Mouse (Mus musculus): ENCODE results near the gene Adamts1. TPM values are rescaled to one million over a fixed set of nuclear protein-coding genes. Genes with fewer than 3 reads are reported as not detected.

Gene Adamts1
- polyA plus RNA-seq (2012; rRNA removed) (2.9 and 3.9 TPM in 2 replicates), polyA plus RNA-seq (2014; fragmentation: Nextera tagmentation; extraction: Ambion mirVana) (4.2 and 4.6 TPM in 2 replicates)

- ATAC-seq (ENCODE audit: insufficient read depth) (peak; percentile 66), DNase-seq (ENCODE audit: low read depth in 3 of 3, low spot score in 3 of 3) (no peak)
- Histone ChIP-seq H3K9ac (replicated peaks) (no peak within 1 kb of the TSS; the same call in 1 of the 2 replicates), H3K36me3 (replicated peaks; ENCODE audit: control insufficient read depth, insufficient read depth, low read depth) (no peaks in the 10 kb centered on the region), H3K4me1 (replicated peaks; ENCODE audit: control insufficient read depth in 2 of 2, insufficient read depth in 2 of 2, low read length in 1 of 2) (no peaks in the 10 kb centered on the region), H3K27me3 (ENCODE audit: control insufficient read depth, insufficient read depth, low read length) (peaks cover 29% of the 10 kb centered on the region), H3K27ac (no peak within 1 kb of the TSS), H3K4me3 (ENCODE audit: insufficient read depth in 1 of 2, low read depth in 2 of 2, low read length in 2 of 2) (peak within 1 kb of the TSS; percentile 48 to 63), H3K9me3 (ENCODE audit: control insufficient read depth, low read length) (no peaks in the 10 kb centered on the region), H3K4me2 (ENCODE audit: low read depth) (peak within 1 kb of the TSS; percentile 61)
- WGBS (ENCODE audit: insufficient replicate concordance) = under 1% methylated on average over 26 of the region's 26 CpGs
- TF ChIP-seq EP300 (IDR thresholded peaks at IDR 0.05; ENCODE audit: low read depth) = no peak
- 0 out of 2 replicates have a peak, but pooled peaks have one; percentile 9 for TF ChIP-seq CTCF (IDR thresholded peaks at IDR 0.05; ENCODE audit: low read depth)
These were observed at the start of gene Adamts1 for GRCm38 (mm10) chr16:85802954-85803353. Gene Adamts1, minus strand, starts transcription at chr16:85803113.

- Histone ChIP-seq H3K4me1 (replicated peaks; ENCODE audit: control insufficient read depth in 2 of 2, insufficient read depth in 2 of 2, low read length in 1 of 2) (no peaks in the 10 kb centered on the region), H3K27me3 (ENCODE audit: control insufficient read depth, insufficient read depth, low read length) (no peaks in the 10 kb centered on the region), H3K4me3 (ENCODE audit: insufficient read depth in 1 of 2, low read depth in 2 of 2, low read length in 2 of 2) (no peak overlapping the region), H3K36me3 (replicated peaks; ENCODE audit: control insufficient read depth, insufficient read depth, low read depth) (no peaks in the 10 kb centered on the region), H3K9ac (replicated peaks) (no peak overlapping the region), H3K4me2 (ENCODE audit: low read depth) (no peak overlapping the region), H3K9me3 (ENCODE audit: control insufficient read depth, low read length) (no peaks in the 10 kb centered on the region), H3K27ac (no peak overlapping the region)
- no peak for ATAC-seq (ENCODE audit: insufficient read depth)
- no peak for TF ChIP-seq EP300 (IDR thresholded peaks at IDR 0.05; ENCODE audit: low read depth)
- TF ChIP-seq CTCF (IDR thresholded peaks at IDR 0.05; ENCODE audit: low read depth) = no peak
- 48% methylated on average over 3 of the region's 3 CpGs for WGBS (ENCODE audit: insufficient replicate concordance)
- no peak for DNase-seq (ENCODE audit: low read depth in 3 of 3, low spot score in 3 of 3)
These were observed 24.2 kb upstream of the Adamts1 start for GRCm38 (mm10) chr16:85827066-85827465.

GRCm38 (mm10) chr16:85822330-85822916 is 19.5 kb upstream of the Adamts1 start:
- no peak overlapping the region for H3K9ac ChIP-seq (replicated peaks)
- DNase-seq (ENCODE audit: low read depth in 3 of 3, low spot score in 3 of 3) (no peak), ATAC-seq (ENCODE audit: insufficient read depth) (no peak)
- no peaks in the 10 kb centered on the region for H3K27me3 ChIP-seq (ENCODE audit: control insufficient read depth, insufficient read depth, low read length)
- TF ChIP-seq CTCF (IDR thresholded peaks at IDR 0.05; ENCODE audit: low read depth) (no peak), EP300 (IDR thresholded peaks at IDR 0.05; ENCODE audit: low read depth) (no peak)
- H3K36me3 ChIP-seq (replicated peaks; ENCODE audit: control insufficient read depth, insufficient read depth, low read depth) = no peaks in the 10 kb centered on the region
- no peak overlapping the region for H3K27ac ChIP-seq
- no peak overlapping the region for H3K4me2 ChIP-seq (ENCODE audit: low read depth)
- H3K4me1 ChIP-seq (replicated peaks; ENCODE audit: control insufficient read depth in 2 of 2, insufficient read depth in 2 of 2, low read length in 1 of 2) = no peaks in the 10 kb centered on the region
- H3K4me3 ChIP-seq (ENCODE audit: insufficient read depth in 1 of 2, low read depth in 2 of 2, low read length in 2 of 2) = no peak overlapping the region
- 45% methylated on average over 5 of the region's 5 CpGs for WGBS (ENCODE audit: insufficient replicate concordance)
- no peaks in the 10 kb centered on the region for H3K9me3 ChIP-seq (ENCODE audit: control insufficient read depth, low read length)

GRCm38 (mm10) chr16:85819808-85820458 is 17.0 kb upstream of the Adamts1 start:
- no peaks in the 10 kb centered on the region for H3K4me1 ChIP-seq (replicated peaks; ENCODE audit: control insufficient read depth in 2 of 2, insufficient read depth in 2 of 2, low read length in 1 of 2)
- H3K27ac ChIP-seq = no peak overlapping the region
- DNase-seq (ENCODE audit: low read depth in 3 of 3, low spot score in 3 of 3) (no peak), ATAC-seq (ENCODE audit: insufficient read depth) (no peak)
- H3K4me2 ChIP-seq (ENCODE audit: low read depth) = no peak overlapping the region
- H3K36me3 ChIP-seq (replicated peaks; ENCODE audit: control insufficient read depth, insufficient read depth, low read depth) = no peaks in the 10 kb centered on the region
- H3K9me3 ChIP-seq (ENCODE audit: control insufficient read depth, low read length) = no peaks in the 10 kb centered on the region
- H3K27me3 ChIP-seq (ENCODE audit: control insufficient read depth, insufficient read depth, low read length) = no peaks in the 10 kb centered on the region
- TF ChIP-seq EP300 (IDR thresholded peaks at IDR 0.05; ENCODE audit: low read depth) = no peak
- TF ChIP-seq CTCF (IDR thresholded peaks at IDR 0.05; ENCODE audit: low read depth) = no peak
- no peak overlapping the region for H3K9ac ChIP-seq (replicated peaks)
- H3K4me3 ChIP-seq (ENCODE audit: insufficient read depth in 1 of 2, low read depth in 2 of 2, low read length in 2 of 2) = no peak overlapping the region
- 34% methylated on average over 5 of the region's 5 CpGs for WGBS (ENCODE audit: insufficient replicate concordance)

GRCm38 (mm10) chr16:85814116-85814515 is 11.2 kb upstream of the Adamts1 start:
- Histone ChIP-seq H3K36me3 (replicated peaks; ENCODE audit: control insufficient read depth, insufficient read depth, low read depth) (no peaks in the 10 kb centered on the region), H3K9me3 (ENCODE audit: control insufficient read depth, low read length) (no peaks in the 10 kb centered on the region), H3K4me1 (replicated peaks; ENCODE audit: control insufficient read depth in 2 of 2, insufficient read depth in 2 of 2, low read length in 1 of 2) (no peaks in the 10 kb centered on the region), H3K27ac (no peak overlapping the region), H3K4me3 (ENCODE audit: insufficient read depth in 1 of 2, low read depth in 2 of 2, low read length in 2 of 2) (no peak overlapping the region), H3K4me2 (ENCODE audit: low read depth) (no peak overlapping the region), H3K27me3 (ENCODE audit: control insufficient read depth, insufficient read depth, low read length) (no peaks in the 10 kb centered on the region), H3K9ac (replicated peaks) (no peak overlapping the region)
- whole genome bisulfite sequencing (ENCODE audit: insufficient replicate concordance) = 57% methylated on average over 2 of the region's 2 CpGs
- no peak for DNase-seq (ENCODE audit: low read depth in 3 of 3, low spot score in 3 of 3)
- no peak for ATAC-seq (ENCODE audit: insufficient read depth)
- no peak for TF ChIP-seq CTCF (IDR thresholded peaks at IDR 0.05; ENCODE audit: low read depth)
- TF ChIP-seq EP300 (IDR thresholded peaks at IDR 0.05; ENCODE audit: low read depth) = no peak
